Mouse (Mus musculus) ES-Bruce4 (cell line): ENCODE results near the gene Kif16b.

Experiments
- CTCF ChIP-seq: IDR thresholded peaks from one replicate; pipeline ENCODE4 v1.8.1; 2011; ENCODE audit warnings: low read depth, low read length
- EP300 ChIP-seq: IDR thresholded peaks from 2 replicates; pipeline ENCODE4 v1.6.1; 2011; ENCODE audit warnings: low read depth, low read length; ENCODE audit not compliant: insufficient read depth
- POLR2A ChIP-seq: IDR thresholded peaks from one replicate; pipeline ENCODE4 v1.8.1; 2011; ENCODE audit warnings: low read length; ENCODE audit not compliant: insufficient read depth

DNA sequence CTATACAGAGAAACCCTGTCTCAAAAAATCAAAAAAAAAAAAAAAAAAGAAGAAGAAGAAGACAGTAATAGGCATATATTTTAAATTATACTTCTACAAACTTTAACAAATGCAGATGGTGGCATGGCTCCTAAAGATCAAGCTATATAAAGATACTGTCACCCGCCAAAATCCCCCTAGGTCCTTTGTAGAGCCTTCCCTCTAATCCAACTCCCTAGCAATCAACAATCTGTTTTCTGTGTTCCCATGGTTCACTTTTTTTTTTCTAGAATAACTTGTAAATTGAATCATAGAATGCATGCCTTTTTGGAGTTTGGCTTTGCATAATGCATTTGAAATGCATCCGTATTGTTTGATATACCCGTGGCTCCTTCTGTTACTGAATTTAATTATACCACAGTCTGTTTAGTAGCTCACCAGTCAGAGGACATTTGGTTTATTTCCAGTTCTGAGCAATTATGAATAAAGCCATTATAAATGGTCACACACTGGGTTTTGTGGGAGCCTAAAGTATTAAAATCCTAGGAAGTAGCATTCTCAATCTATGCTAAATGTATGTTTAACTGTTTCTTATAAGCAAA, 9.6 kb upstream of the Kif16b start:
- no peak for TF ChIP-seq CTCF
- TF ChIP-seq POLR2A: no peak
- TF ChIP-seq EP300: no peak
